In the genomic region with DNA sequence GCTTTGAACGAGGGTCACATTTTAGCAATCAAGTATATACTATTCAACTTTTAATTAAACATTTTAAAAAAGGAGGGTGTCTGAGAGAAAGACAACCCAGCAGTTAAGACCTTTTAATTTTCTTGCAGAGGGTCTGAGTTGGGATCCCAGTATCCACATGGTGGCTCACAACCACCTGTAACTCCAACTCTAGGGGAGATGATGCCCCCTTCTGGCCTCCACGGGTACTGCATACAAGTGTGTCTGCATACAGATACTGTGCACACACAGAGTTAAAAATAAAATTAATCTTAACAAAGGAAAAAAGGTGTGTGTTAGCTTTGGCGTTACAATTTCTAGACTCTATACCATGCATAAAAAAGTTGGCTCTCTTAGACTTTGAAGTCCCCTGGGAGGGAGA, we compare ENCODE assay signal across 11 mouse cellular contexts.
DNase-seq lines count a peak whose midpoint lies in the region; ATAC-seq and TF ChIP-seq lines count a peak whose summit lies in the region.
"Had no signal": no experiment of that assay in that cellular context is flagged by ENCODE, and none has a peak within 500 bp of the region (broad histone marks: within the 10 kb centered on the region; RNA-seq: fewer than 3 reads in every experiment).

No protein-coding gene starts in this region.

- TF ChIP-seq CTCF in midbrain, postnatal 0 days (IDR thresholded peaks at IDR 0.05): peak; percentile 42

- H3K9me3 ChIP-seq in midbrain, postnatal 0 days (ENCODE audit: low read length): no peaks in the 10 kb centered on the region
- no peaks in the 10 kb centered on the region for H3K9me3 ChIP-seq in midbrain, embryonic 13.5 days
- no peaks in the 10 kb centered on the region for H3K9me3 ChIP-seq in hindbrain, embryonic 11.5 days (ENCODE audit: control insufficient read depth, low read length)
- no peaks in the 10 kb centered on the region for H3K9me3 ChIP-seq in neural tube, embryonic 15.5 days (replicated peaks)
- H3K9me3 ChIP-seq: limb, embryonic 15.5 days had no signal

- no peak overlapping the region for H3K9ac ChIP-seq in midbrain, postnatal 0 days (replicated peaks; ENCODE audit: low read length, poor library complexity, severe bottlenecking)
- no peak overlapping the region for H3K9ac ChIP-seq in midbrain, embryonic 13.5 days (replicated peaks)
- H3K9ac ChIP-seq in hindbrain, embryonic 11.5 days (ENCODE audit: low read depth, low read length): no peak overlapping the region
- H3K9ac ChIP-seq in neural tube, embryonic 15.5 days (replicated peaks): no peak overlapping the region
- H3K9ac ChIP-seq: limb, embryonic 15.5 days had no signal

- no peak for ATAC-seq in midbrain, postnatal 0 days (ENCODE audit: low FRiP score)
- ATAC-seq in midbrain, embryonic 13.5 days: no peak
- no peak for ATAC-seq in hindbrain, embryonic 11.5 days (ENCODE audit: low FRiP score)
- ATAC-seq in neural tube, embryonic 15.5 days (ENCODE audit: low FRiP score): no peak

- H3K36me3 ChIP-seq in midbrain, postnatal 0 days (ENCODE audit: insufficient read depth, low read length): no peaks in the 10 kb centered on the region
- no peaks in the 10 kb centered on the region for H3K36me3 ChIP-seq in midbrain, embryonic 13.5 days
- H3K36me3 ChIP-seq in hindbrain, embryonic 11.5 days (ENCODE audit: control insufficient read depth, insufficient read depth, low read length): no peaks in the 10 kb centered on the region
- no peaks in the 10 kb centered on the region for H3K36me3 ChIP-seq in neural tube, embryonic 15.5 days
- H3K36me3 ChIP-seq: forebrain, embryonic 10.5 days; limb, embryonic 15.5 days had no signal

- H3K4me1 ChIP-seq in midbrain, postnatal 0 days (ENCODE audit: insufficient read depth, low read length): no peaks in the 10 kb centered on the region
- H3K4me1 ChIP-seq in midbrain, embryonic 13.5 days (replicated peaks): no peaks in the 10 kb centered on the region
- H3K4me1 ChIP-seq in hindbrain, embryonic 11.5 days (replicated peaks; ENCODE audit: control insufficient read depth, insufficient read depth, low read length): no peaks in the 10 kb centered on the region
- no peaks in the 10 kb centered on the region for H3K4me1 ChIP-seq in neural tube, embryonic 15.5 days
- H3K4me1 ChIP-seq: forebrain, embryonic 10.5 days; limb, embryonic 15.5 days had no signal

- no peak overlapping the region for H3K4me3 ChIP-seq in midbrain, postnatal 0 days (ENCODE audit: low read depth, low read length)
- no peak overlapping the region for H3K4me3 ChIP-seq in midbrain, embryonic 13.5 days (replicated peaks)
- H3K4me3 ChIP-seq in hindbrain, embryonic 11.5 days (ENCODE audit: low read depth, low read length): no peak overlapping the region
- H3K4me3 ChIP-seq in neural tube, embryonic 15.5 days (replicated peaks): no peak overlapping the region
- H3K4me3 ChIP-seq: forebrain, embryonic 10.5 days; limb, embryonic 15.5 days had no signal

- intact Hi-C loops in heart, postnatal 10 days (cut with DNase I): no loop called here

- 75% methylated on average over 3 of the region's 3 CpGs for WGBS in midbrain, postnatal 0 days
- 77% methylated on average over 3 of the region's 3 CpGs for WGBS in midbrain, embryonic 13.5 days
- WGBS in hindbrain, embryonic 11.5 days: 72% methylated on average over 3 of the region's 3 CpGs
- WGBS in neural tube, embryonic 15.5 days: 75% methylated on average over 3 of the region's 3 CpGs

- H3K27me3 ChIP-seq in midbrain, postnatal 0 days (ENCODE audit: insufficient read depth, low read length): no peaks in the 10 kb centered on the region
- no peaks in the 10 kb centered on the region for H3K27me3 ChIP-seq in midbrain, embryonic 13.5 days
- H3K27me3 ChIP-seq in hindbrain, embryonic 11.5 days (ENCODE audit: control insufficient read depth, insufficient read depth, low read length): no peaks in the 10 kb centered on the region
- no peaks in the 10 kb centered on the region for H3K27me3 ChIP-seq in neural tube, embryonic 15.5 days (replicated peaks)
- H3K27me3 ChIP-seq: limb, embryonic 15.5 days had no signal

- no peak overlapping the region for H3K27ac ChIP-seq in midbrain, postnatal 0 days (ENCODE audit: low read depth, low read length)
- H3K27ac ChIP-seq in midbrain, embryonic 13.5 days: no peak overlapping the region
- H3K27ac ChIP-seq in hindbrain, embryonic 11.5 days (ENCODE audit: low read depth, low read length): no peak overlapping the region
- no peak overlapping the region for H3K27ac ChIP-seq in neural tube, embryonic 15.5 days (replicated peaks)
- H3K27ac ChIP-seq: forebrain, embryonic 10.5 days; limb, embryonic 15.5 days had no signal

- peak; percentile 22 for DNase-seq in heart, postnatal 4 days
- no peak for DNase-seq in heart, postnatal 10 days
- DNase-seq in midbrain, postnatal 0 days (ENCODE audit: low spot score): no peak
- DNase-seq in WW6 (ENCODE audit: low read depth, low spot score): peak; percentile 24
- peak; percentile 18 for DNase-seq in thymus, postnatal 0 days (ENCODE audit: low spot score)
- DNase-seq in hindbrain, embryonic 11.5 days (ENCODE audit: low spot score): no peak
- DNase-seq: retina, postnatal 1 day had no signal

- H3K4me2 ChIP-seq in midbrain, postnatal 0 days (ENCODE audit: low read depth, low read length, poor library complexity, severe bottlenecking): no peak overlapping the region
- no peak overlapping the region for H3K4me2 ChIP-seq in midbrain, embryonic 13.5 days (replicated peaks)
- H3K4me2 ChIP-seq in hindbrain, embryonic 11.5 days (replicated peaks; ENCODE audit: low read depth, low read length): no peak overlapping the region
- no peak overlapping the region for H3K4me2 ChIP-seq in neural tube, embryonic 15.5 days
- H3K4me2 ChIP-seq: limb, embryonic 15.5 days had no signal

Comparison
In these comparisons a context has a peak if more than half of its experiments do, and no peak if none do; other contexts are left out.
1. DNase-seq: peak in heart, postnatal 4 days (single experiment), WW6 (single experiment) and thymus, postnatal 0 days (single experiment); none in heart, postnatal 10 days (0 of 2), midbrain, postnatal 0 days (single experiment) and hindbrain, embryonic 11.5 days (single experiment).